Mouse (Mus musculus) erythroblast, embryonic 14.5 days (primary cell): ENCODE results near the gene Rps6ka5.

Experiments used
- GATA1 ChIP-seq: IDR thresholded peaks from 2 replicates; pipeline ENCODE4 v1.6.1; 2012; ENCODE audit warnings: low read length, inconsistent platforms, mixed read lengths
- TAL1 ChIP-seq: IDR thresholded peaks from 3 replicates; pipeline ENCODE4 v1.6.1; 2012; ENCODE audit warnings: low read length, inconsistent platforms, mixed read lengths

DNA sequence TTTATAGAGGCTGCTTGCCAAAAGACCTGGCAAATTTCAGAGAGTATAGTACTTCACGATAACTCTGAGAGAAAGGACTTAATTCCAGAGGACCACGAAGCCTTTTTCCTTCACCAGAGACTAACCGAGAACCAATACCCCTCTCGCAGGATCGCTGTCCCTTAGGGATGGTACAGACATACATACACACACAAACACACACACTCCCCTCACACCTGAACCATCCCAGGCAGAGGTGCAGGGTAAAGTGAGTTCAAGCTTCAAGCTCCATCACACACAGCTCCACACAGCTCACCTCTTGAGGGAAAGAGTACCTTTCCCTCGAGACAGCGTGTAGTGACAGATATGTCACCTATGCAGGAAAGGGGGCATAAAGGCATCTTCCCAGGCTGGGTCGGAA is 2.6 kb downstream of the Rps6ka5 start:
- TF ChIP-seq GATA1: no peak
- TF ChIP-seq TAL1: no peak
